Mouse (Mus musculus) ovary, adult 18-20 months (tissue): ENCODE measurements at regions not wholly inside any gene's neighbourhood (a gene's known extent, or its start where the extent isn't known, plus 50 kb on each side); places are given as distances from the start of the nearest gene placed in this dataset.

Experiments
- DNase-seq: peaks from one replicate; pipeline ENCODE4 v3.0.0; 2022; ENCODE audit warnings: low spot score, mixed read lengths

GRCm38 (mm10) chr10:12210181-12210580 lies 659.0 kb downstream of the Utrn start:
- no peak for DNase-seq

DNA sequence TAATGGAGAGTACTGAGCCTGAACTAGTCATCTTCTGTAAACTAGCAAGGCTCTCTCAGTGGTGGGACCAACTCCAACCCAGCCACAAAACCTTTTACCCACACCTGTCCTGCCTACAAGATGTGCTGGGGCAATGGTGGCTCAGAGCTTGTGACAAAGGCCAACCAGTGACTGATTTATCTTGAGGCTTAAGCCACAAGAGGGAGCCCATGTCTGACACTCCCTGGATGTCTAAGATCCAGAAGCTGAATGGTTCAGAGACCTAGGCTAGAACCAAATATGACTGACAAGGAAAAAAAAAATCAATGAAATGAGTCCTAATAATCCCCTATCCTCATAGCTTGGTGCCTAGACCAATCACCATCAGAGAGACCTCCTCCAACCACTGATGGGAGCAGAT lies 650.3 kb downstream of the Utrn start:
- DNase-seq = no peak

- no peak for DNase-seq
Observed at GRCm38 (mm10) chr10:12234141-12234540, 635.0 kb downstream of the Utrn start.

- no peak for DNase-seq
Observed at GRCm38 (mm10) chr10:12248853-12249252, 620.3 kb downstream of the Utrn start.

DNA sequence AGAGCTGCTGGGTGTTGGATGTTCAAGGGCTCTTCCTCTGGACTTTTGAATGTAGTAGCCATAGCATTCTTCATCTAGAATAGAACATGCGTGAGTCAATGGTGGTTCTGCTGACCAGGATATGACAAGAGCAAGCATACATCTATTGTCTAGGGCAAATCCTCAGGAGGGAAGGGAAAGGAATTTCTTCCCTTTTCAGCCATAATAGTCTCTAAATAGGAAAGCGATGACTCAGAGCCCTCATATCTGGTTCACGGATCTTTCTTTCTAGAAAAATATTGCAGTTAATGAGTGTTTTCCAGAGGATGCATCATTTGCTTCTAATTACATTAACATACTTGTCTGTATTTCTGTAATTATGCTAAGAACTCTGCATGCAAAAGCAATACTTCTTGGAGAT lies 615.9 kb downstream of the Utrn start:
- no peak for DNase-seq

DNA sequence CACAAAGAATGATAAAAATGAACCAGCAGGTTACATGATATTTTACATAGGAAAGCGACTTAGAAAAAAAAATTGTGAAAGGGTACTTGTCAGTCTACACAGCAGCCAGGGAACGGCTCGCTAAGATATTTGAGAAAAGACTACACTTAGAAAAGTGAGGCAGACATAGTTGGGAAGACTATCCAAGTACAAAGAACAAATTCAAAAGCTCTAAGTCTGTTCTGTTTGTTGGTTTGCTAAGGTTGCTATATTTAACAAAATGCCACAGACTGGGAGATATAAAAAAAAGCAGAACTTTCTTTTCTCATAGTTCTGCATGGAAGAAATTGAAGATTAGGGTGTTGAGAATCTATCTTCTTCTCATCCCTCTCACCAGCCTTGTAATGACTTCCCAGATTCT lies 583.5 kb downstream of the Utrn start:
- no peak for DNase-seq

DNA sequence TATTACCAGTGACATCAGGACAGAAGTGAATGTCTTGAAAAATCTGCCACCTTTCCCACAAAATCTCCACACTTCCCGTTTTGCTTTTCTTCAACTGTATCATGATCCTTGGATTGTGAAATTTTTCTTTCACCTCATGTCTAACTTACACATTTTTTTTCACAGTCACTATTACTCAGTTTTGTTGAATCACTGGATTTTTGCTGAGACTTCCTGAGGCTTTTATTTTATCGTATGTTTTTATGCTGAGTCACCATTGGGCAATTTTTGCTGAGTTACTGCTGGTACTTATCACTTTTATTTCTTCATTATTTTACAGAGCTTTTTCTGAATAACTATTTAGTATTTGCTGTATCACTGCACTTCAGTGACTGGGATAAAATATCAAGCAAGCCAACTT lies 570.3 kb downstream of the Utrn start:
- no peak for DNase-seq

GRCm38 (mm10) chr10:12302396-12302795 lies 566.8 kb downstream of the Utrn start:
- no peak for DNase-seq

- no peak for DNase-seq
Observed at GRCm38 (mm10) chr10:12320311-12320710, 548.9 kb downstream of the Utrn start.
